Mouse (Mus musculus): ENCODE data around the gene Gfi1b. TPM values are rescaled to one million over a fixed set of nuclear protein-coding genes. Genes with fewer than 3 reads are reported as not detected.

Gfi1b gene
- polyA plus RNA-seq, 1 experiment from 2014 or later: not detected

DNA sequence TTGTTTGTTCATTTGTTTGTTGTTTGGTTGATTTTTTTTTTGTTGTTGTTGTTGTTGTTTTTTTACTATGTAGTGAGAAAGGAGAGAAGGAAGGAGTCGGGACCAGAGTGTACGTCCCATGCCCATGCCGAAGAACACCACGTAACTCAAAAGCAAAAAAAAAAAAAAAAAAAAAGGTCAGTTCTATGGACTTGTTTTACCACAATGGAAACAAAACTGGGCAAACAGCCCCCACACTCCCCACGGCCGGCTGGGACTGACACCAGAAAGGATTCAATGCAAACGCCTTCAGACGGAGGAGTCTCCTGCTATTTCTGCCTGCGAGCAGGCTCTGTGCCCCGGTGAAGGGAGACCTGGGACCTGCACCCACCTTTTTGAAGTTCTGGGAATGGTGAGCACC, 1.3 kb downstream of the Gfi1b start:
- Histone ChIP-seq H3K4me2 (replicated peaks) (no peak overlapping the region), H3K27me3 (peaks cover 23% of the 10 kb centered on the region)
- 66% methylated on average over 10 of the region's 10 CpGs for WGBS

DNA sequence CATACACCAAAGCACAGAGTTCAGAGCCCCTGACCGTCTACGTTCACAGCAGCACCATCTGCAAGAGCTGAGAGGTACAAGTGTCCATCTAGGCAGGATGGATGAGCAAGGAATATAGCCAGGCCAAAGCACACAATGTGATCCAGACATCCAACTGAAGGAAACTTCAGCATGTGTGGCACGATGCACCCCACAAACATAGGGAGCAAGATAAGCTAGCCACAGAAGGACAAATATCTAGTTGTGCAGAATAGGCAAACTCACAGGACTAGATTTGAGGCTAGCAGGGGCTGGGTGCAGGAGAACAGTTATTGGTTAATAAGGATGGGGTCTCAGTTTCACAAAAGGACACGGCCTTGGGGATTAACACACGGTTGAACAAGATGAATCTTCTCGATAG, 2.4 kb downstream of the Gfi1b start:
- Histone ChIP-seq H3K27ac (replicated peaks) (no peak overlapping the region), H3K36me3 (no peaks in the 10 kb centered on the region), H3K27me3 (peaks cover 23% of the 10 kb centered on the region), H3K4me2 (replicated peaks) (no peak overlapping the region), H3K4me3 (no peak overlapping the region), H3K4me1 (no peaks in the 10 kb centered on the region), H3K9ac (replicated peaks) (no peak overlapping the region), H3K9me3 (no peaks in the 10 kb centered on the region)
- WGBS: 83% methylated on average over 6 of the region's 6 CpGs
- ATAC-seq (replicated peaks): no peak

More for the DNA sequence above, 1.3 kb downstream of the Gfi1b start:
- Histone ChIP-seq H3K4me1 (no peaks in the 10 kb centered on the region), H3K9ac (replicated peaks) (no peak overlapping the region), H3K4me3 (no peak overlapping the region), H3K9me3 (no peaks in the 10 kb centered on the region), H3K36me3 (no peaks in the 10 kb centered on the region), H3K27ac (replicated peaks) (no peak overlapping the region)
- no peak for ATAC-seq (replicated peaks)

DNA sequence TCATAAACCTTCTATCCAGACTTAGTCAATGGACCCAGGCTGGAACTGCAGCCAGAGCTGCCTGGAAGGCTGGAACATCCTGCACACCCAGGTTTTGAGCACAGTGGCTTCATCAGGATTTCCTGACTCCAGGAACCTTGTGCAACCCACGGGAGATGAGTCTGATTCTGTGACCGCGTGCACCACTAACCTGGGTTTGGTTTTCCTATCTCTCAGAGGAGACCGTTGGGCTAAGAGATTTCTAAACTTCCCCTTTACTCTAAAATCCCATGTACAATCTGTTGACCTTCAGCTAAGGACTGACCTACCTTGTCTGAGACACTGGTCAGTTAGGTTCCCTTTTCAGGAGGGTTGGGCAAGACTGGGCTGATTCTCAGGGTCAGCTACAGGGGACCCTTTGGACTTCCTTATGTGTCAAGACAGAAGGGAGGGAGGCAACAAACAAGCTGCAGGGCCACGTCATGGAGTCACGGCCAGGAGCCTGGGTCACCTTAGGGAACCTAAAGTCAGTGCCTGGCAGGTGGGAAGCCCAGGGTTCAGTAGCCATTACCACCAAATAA, 2.9 kb downstream of the Gfi1b start:
- H3K4me3 ChIP-seq: no peak overlapping the region
- no peaks in the 10 kb centered on the region for H3K36me3 ChIP-seq
- no peak overlapping the region for H3K4me2 ChIP-seq (replicated peaks)
- WGBS: 87% methylated on average over 6 of the region's 6 CpGs
- no peaks in the 10 kb centered on the region for H3K4me1 ChIP-seq
- ATAC-seq (replicated peaks): no peak
- H3K9ac ChIP-seq (replicated peaks): no peak overlapping the region
- H3K27me3 ChIP-seq: peaks cover 23% of the 10 kb centered on the region
- no peaks in the 10 kb centered on the region for H3K9me3 ChIP-seq
- H3K27ac ChIP-seq (replicated peaks): no peak overlapping the region

DNA sequence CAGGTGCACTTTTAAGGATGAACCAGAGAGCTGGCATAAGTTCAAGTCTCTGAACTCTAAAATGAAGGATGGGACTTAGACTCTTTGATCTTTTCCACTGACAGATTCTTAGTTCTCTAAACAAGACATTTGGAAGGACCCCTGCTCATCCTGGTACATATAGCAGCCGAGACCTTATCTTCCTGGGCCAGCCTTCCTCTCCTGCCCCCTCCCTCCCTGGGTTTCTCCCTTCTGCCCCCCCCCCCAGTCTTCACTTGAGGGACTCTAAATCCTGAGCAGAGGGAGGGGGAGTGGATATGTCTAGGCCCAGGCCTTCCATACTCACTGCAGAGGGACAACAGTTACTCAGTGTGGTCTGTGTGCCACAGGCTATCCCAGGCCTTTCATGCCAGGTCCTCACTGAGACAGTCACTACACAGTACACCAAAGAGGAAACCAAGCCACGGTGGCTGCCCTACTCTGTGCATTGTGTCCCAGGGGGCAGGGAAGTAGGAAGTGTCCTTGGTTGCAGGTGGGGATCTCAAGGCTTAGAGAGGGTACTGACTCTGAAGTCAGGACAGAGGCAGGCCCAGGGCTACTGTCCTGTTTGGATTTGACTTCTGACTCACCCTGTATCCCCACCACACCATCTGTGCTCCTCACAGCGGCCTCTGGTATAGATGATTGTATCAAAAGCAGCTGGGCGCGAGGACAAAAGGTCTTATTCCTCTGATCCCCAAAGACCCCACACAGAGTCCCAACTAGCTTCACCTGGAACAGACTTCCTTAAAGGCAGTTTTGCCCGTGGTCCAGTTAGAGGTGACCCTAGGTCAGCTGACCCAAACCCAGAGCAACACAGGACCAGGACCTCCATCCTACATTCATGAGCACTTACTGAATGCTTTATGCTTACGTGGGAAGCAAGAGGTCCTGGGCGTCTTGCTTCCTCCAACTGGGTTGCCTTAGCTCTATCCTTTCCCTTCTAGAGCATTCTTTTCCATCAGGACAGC, 4.0 kb downstream of the Gfi1b start:
- no peak overlapping the region for H3K4me2 ChIP-seq (replicated peaks)
- H3K27me3 ChIP-seq: peaks cover 22% of the 10 kb centered on the region
- 75% methylated on average over 8 of the region's 8 CpGs for WGBS
- no peak for ATAC-seq (replicated peaks)
- no peaks in the 10 kb centered on the region for H3K4me1 ChIP-seq
- H3K4me3 ChIP-seq: no peak overlapping the region
- no peaks in the 10 kb centered on the region for H3K9me3 ChIP-seq
- H3K27ac ChIP-seq (replicated peaks): no peak overlapping the region
- H3K36me3 ChIP-seq: no peaks in the 10 kb centered on the region
- no peak overlapping the region for H3K9ac ChIP-seq (replicated peaks)

DNA sequence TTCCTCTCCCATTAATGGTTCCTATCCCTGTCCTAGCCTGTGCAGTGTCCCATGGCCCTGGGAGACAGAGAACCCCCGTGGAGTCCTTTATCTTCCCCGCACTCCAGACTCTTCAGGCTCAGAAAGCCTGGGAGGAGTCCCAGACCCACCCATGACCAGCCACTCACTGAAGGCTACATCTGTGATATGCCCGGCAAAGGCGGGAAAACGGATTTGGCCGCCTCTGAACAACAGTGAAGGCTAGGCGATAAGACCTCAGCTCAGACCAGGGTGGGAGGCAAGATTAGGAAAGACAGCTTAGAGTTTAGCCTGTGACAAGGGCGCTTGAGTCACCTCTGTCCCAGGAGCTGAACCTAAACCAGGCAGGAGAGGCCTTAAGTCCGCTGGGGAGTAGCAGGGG, 4.9 kb downstream of the Gfi1b start:
- H3K4me3 ChIP-seq: no peak overlapping the region
- H3K4me1 ChIP-seq: no peaks in the 10 kb centered on the region
- no peaks in the 10 kb centered on the region for H3K9me3 ChIP-seq
- ATAC-seq (replicated peaks): no peak
- no peak overlapping the region for H3K4me2 ChIP-seq (replicated peaks)
- H3K9ac ChIP-seq (replicated peaks): no peak overlapping the region
- no peak overlapping the region for H3K27ac ChIP-seq (replicated peaks)
- H3K36me3 ChIP-seq: no peaks in the 10 kb centered on the region
- WGBS: 77% methylated on average over 9 of the region's 9 CpGs
- peaks cover 14% of the 10 kb centered on the region for H3K27me3 ChIP-seq

DNA sequence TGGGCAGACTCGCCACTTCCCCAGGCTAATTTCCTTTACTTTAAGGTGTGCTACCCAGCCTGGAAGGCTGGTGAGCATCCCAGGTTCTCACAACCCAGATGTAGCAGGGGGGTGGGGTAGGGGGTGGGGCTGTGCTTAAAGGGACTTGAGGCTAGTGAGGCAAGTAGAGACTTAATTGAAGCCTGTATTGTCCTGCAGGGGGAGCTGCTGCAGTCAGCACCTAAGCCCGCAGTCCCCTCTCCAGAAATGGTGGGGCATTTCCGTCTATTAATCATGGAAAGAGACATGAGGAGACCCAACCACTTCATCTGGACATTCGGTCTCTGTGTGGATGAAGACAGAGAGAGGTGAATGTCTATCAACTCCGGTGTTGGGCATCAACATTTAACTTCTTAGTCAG, 5.4 kb downstream of the Gfi1b start:
- 36% methylated on average over 5 of the region's 5 CpGs for WGBS
- Histone ChIP-seq H3K4me1 (no peaks in the 10 kb centered on the region), H3K27me3 (peaks cover 10% of the 10 kb centered on the region), H3K36me3 (no peaks in the 10 kb centered on the region), H3K4me3 (no peak overlapping the region), H3K27ac (replicated peaks) (no peak overlapping the region), H3K9ac (replicated peaks) (no peak overlapping the region), H3K4me2 (replicated peaks) (no peak overlapping the region), H3K9me3 (no peaks in the 10 kb centered on the region)
- no peak for ATAC-seq (replicated peaks)

DNA sequence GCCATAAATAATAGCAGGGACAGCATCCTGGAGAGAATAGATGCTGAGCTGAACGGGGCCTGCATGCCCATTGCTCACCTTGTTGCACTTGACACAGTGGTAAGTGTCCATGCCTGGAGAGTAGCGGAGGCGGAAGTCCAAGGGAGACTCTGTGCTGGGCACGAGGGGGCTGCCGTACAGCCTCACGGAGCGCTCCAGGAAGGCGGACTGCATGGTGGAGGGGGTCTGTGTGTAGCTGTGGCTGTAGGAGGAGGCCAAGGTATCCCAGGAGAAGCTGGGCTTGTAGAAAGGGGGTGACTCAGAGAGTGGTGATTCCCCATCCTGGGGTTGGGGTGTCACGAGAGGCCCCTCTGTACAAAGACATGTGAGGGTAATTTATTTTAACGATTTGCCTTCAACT, 8.2 kb downstream of the Gfi1b start:
- Histone ChIP-seq H3K4me2 (replicated peaks) (no peak overlapping the region), H3K9me3 (no peaks in the 10 kb centered on the region)

GRCm38 (mm10) chr2:28612436-28613063, 9.2 kb downstream of the Gfi1b start:
- no peak overlapping the region for H3K4me2 ChIP-seq (replicated peaks)
- 73% methylated on average over 10 of the region's 10 CpGs for WGBS

More for the DNA sequence above, 8.2 kb downstream of the Gfi1b start:
- 90% methylated on average over 10 of the region's 10 CpGs for WGBS
- no peak for ATAC-seq (replicated peaks)
- Histone ChIP-seq H3K9ac (replicated peaks) (no peak overlapping the region), H3K27me3 (no peaks in the 10 kb centered on the region), H3K4me3 (no peak overlapping the region), H3K4me1 (no peaks in the 10 kb centered on the region), H3K36me3 (no peaks in the 10 kb centered on the region), H3K27ac (replicated peaks) (no peak overlapping the region)

GRCm38 (mm10) chr2:28611407-28611787, 10.4 kb downstream of the Gfi1b start:
- H3K9me3 ChIP-seq: no peaks in the 10 kb centered on the region
- 90% methylated on average over 17 of the region's 17 CpGs for WGBS
- no peak overlapping the region for H3K27ac ChIP-seq (replicated peaks)
- H3K27me3 ChIP-seq: no peaks in the 10 kb centered on the region
- no peaks in the 10 kb centered on the region for H3K36me3 ChIP-seq
- H3K4me2 ChIP-seq (replicated peaks): no peak overlapping the region
- no peak overlapping the region for H3K9ac ChIP-seq (replicated peaks)
- no peak overlapping the region for H3K4me3 ChIP-seq
- no peaks in the 10 kb centered on the region for H3K4me1 ChIP-seq
- no peak for ATAC-seq (replicated peaks)

More at GRCm38 (mm10) chr2:28612436-28613063, 9.2 kb downstream of the Gfi1b start:
- Histone ChIP-seq H3K36me3 (no peaks in the 10 kb centered on the region), H3K27ac (replicated peaks) (no peak overlapping the region), H3K9ac (replicated peaks) (no peak overlapping the region), H3K4me1 (no peaks in the 10 kb centered on the region), H3K9me3 (no peaks in the 10 kb centered on the region), H3K27me3 (no peaks in the 10 kb centered on the region), H3K4me3 (no peak overlapping the region)
- ATAC-seq (replicated peaks): no peak

- H3K4me3 ChIP-seq: no peak overlapping the region
- 67% methylated on average over 12 of the region's 12 CpGs for WGBS
- no peak overlapping the region for H3K4me2 ChIP-seq (replicated peaks)
- H3K9ac ChIP-seq (replicated peaks): no peak overlapping the region
- no peaks in the 10 kb centered on the region for H3K27me3 ChIP-seq
- no peaks in the 10 kb centered on the region for H3K4me1 ChIP-seq
- no peak overlapping the region for H3K27ac ChIP-seq (replicated peaks)
- no peaks in the 10 kb centered on the region for H3K36me3 ChIP-seq
- no peaks in the 10 kb centered on the region for H3K9me3 ChIP-seq
- ATAC-seq (replicated peaks): no peak
Measured at GRCm38 (mm10) chr2:28610716-28611406, 10.9 kb downstream of the Gfi1b start.

- Histone ChIP-seq H3K27ac (replicated peaks) (no peak overlapping the region), H3K4me2 (replicated peaks) (no peak overlapping the region)
- 89% methylated on average over 10 of the region's 10 CpGs for WGBS
Measured at GRCm38 (mm10) chr2:28609851-28610250, 11.9 kb downstream of the Gfi1b start.

More at GRCm38 (mm10) chr2:28609851-28610250, 11.9 kb downstream of the Gfi1b start:
- Histone ChIP-seq H3K9me3 (no peaks in the 10 kb centered on the region), H3K36me3 (no peaks in the 10 kb centered on the region), H3K4me1 (no peaks in the 10 kb centered on the region), H3K9ac (replicated peaks) (no peak overlapping the region), H3K27me3 (no peaks in the 10 kb centered on the region), H3K4me3 (no peak overlapping the region)
- ATAC-seq (replicated peaks): no peak
